Mouse (Mus musculus): ENCODE data around the gene D930007J09Rik.

DNA sequence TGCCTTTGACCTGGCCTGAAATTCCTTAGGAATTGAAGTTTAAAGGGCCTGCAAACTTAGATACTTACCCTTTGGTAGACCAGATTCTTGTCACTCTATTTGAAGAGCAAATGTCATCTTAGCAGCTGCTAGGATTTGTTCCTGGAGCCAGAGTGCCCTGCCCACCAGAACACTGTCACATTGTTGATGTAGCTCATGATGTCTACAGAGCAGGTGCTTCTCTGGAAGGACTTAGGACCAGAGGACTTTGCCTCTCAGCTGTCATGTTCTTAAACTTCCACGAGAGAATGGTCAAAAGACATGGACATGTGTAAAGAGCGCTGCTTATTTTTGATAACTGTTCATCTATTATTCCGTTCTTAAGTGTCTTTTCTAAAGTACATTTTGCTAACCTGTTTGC, 16.6 kb upstream of the D930007J09Rik start:
- TF ChIP-seq CTCF (IDR thresholded peaks at IDR 0.05; ENCODE audit: low read depth, low read length): no peak
- no peak for TF ChIP-seq GATA1 (IDR thresholded peaks at IDR 0.05; ENCODE audit: borderline replicate concordance, low read length)

Measured in G1E (cell line).